Mouse (Mus musculus): ENCODE data around the gene Plppr2. TPM values are rescaled to one million over a fixed set of nuclear protein-coding genes. Genes with fewer than 3 reads are reported as not detected.

The Plppr2 gene
- polyA plus RNA-seq, 1 experiment from 2014 or later = 5.3 TPM

DNA sequence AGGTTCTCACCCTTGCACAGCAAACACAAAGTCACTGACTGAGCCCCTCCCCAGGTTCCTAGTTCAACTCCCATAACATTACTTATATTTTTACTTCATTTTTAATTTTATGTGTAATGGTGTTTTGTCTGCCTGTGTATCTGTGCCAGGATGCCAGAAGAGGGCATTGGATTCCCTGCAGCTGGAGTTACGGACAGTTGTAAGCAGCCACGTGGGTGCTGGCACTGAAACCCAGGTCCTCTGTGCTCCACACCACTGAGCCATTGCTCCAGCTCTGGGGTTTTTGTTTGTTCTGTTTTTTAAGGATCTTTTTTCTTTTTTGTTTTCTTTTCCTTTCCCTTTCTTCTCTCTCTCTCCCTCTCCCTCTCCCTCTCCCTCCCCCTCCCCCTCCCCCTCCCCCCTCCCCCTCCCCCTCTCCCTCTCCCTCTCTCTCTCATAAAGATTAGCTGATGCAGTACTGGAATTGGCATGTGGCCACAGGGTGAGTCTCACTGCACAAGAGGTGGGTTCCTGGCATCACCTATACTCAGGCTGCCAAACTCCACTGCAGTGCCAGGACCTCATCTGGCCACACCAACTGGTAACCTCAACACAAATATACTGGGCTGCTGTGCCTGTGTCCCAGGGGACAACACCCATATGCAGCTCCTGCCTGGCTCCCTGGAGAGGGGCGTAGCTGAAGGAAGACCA is 59.5 kb downstream of the Plppr2 start:
- no peak overlapping the region for H3K4me3 ChIP-seq (ENCODE audit: low read depth, low read length)
- WGBS (ENCODE audit: insufficient replicate concordance) = 76% methylated on average over 3 of the region's 3 CpGs
- H3K4me2 ChIP-seq = no peak overlapping the region
- H3K27me3 ChIP-seq (ENCODE audit: control insufficient read depth, insufficient read depth, low read length) = peaks cover 19% of the 10 kb centered on the region
- no peaks in the 10 kb centered on the region for H3K9me3 ChIP-seq (replicated peaks; ENCODE audit: control insufficient read depth, low read length)
- no peak for ATAC-seq (replicated peaks; ENCODE audit: insufficient number of reproducible peaks, low FRiP score, low TSS enrichment)
- H3K4me1 ChIP-seq (ENCODE audit: control insufficient read depth, insufficient read depth, low read length) = no peaks in the 10 kb centered on the region
- H3K36me3 ChIP-seq (ENCODE audit: control insufficient read depth, insufficient read depth, low read length) = no peaks in the 10 kb centered on the region
- no peak overlapping the region for H3K27ac ChIP-seq (ENCODE audit: low read depth, low read length)
- no peak overlapping the region for H3K9ac ChIP-seq (ENCODE audit: low read depth, low read length)

Other genes starting within 250 kb of the Plppr2 start
- gene Ldlr, start 213.6 kb upstream of the Plppr2 start, polyA plus RNA-seq (2014; fragmentation: Nextera tagmentation; extraction: Ambion mirVana) = 11.1 and 16.0 TPM in 2 replicates
- 90.5 and 103 TPM in 2 replicates for gene Spc24, start 176.7 kb upstream of the Plppr2 start, polyA plus RNA-seq (2014; fragmentation: Nextera tagmentation; extraction: Ambion mirVana)
- 8.9 and 9.0 TPM in 2 replicates for gene Kank2, start 138.3 kb upstream of the Plppr2 start, polyA plus RNA-seq (2014; fragmentation: Nextera tagmentation; extraction: Ambion mirVana)
- 1.1 and 1.9 TPM in 2 replicates for gene Angptl8, start 101.5 kb upstream of the Plppr2 start, polyA plus RNA-seq (2014; fragmentation: Nextera tagmentation; extraction: Ambion mirVana)
- gene Dock6, start 84.4 kb upstream of the Plppr2 start, polyA plus RNA-seq (2014; fragmentation: Nextera tagmentation; extraction: Ambion mirVana) = 43.9 and 50.1 TPM in 2 replicates
- 5.6 and 6.4 TPM in 2 replicates for gene Rab3d, start 18.8 kb upstream of the Plppr2 start, polyA plus RNA-seq (2014; fragmentation: Nextera tagmentation; extraction: Ambion mirVana)
- gene Ccdc159, start 9.6 kb upstream of the Plppr2 start, polyA plus RNA-seq (2014; fragmentation: Nextera tagmentation; extraction: Ambion mirVana) = 2.3 and 3.3 TPM in 2 replicates
- 39.0 and 45.1 TPM in 2 replicates for gene Tmem205, start 9.5 kb upstream of the Plppr2 start, polyA plus RNA-seq (2014; fragmentation: Nextera tagmentation; extraction: Ambion mirVana)
- gene Swsap1, start 18.7 kb downstream of the Plppr2 start, polyA plus RNA-seq (2014; fragmentation: Nextera tagmentation; extraction: Ambion mirVana) = 9.0 and 13.1 TPM in 2 replicates
- 15.4 and 22.8 TPM in 2 replicates for gene Epor, start 26.5 kb downstream of the Plppr2 start, polyA plus RNA-seq (2014; fragmentation: Nextera tagmentation; extraction: Ambion mirVana)
- 0.74 and 1.1 TPM in 2 replicates for gene Rgl3, start 52.4 kb downstream of the Plppr2 start, polyA plus RNA-seq (2014; fragmentation: Nextera tagmentation; extraction: Ambion mirVana)
- gene Ccdc151, start 65.6 kb downstream of the Plppr2 start, polyA plus RNA-seq (2014; fragmentation: Nextera tagmentation; extraction: Ambion mirVana) = not detected in 2 replicates
- 72.2 and 77.8 TPM in 2 replicates for gene Prkcsh, start 65.8 kb downstream of the Plppr2 start, polyA plus RNA-seq (2014; fragmentation: Nextera tagmentation; extraction: Ambion mirVana)
- 0.27 and 0.37 TPM in 2 replicates for gene Elavl3, start 115.0 kb downstream of the Plppr2 start, polyA plus RNA-seq (2014; fragmentation: Nextera tagmentation; extraction: Ambion mirVana)
- not detected in 2 replicates for gene Gm49318, start 134.2 kb downstream of the Plppr2 start, polyA plus RNA-seq (2014; fragmentation: Nextera tagmentation; extraction: Ambion mirVana)
- gene Zfp653, start 134.3 kb downstream of the Plppr2 start, polyA plus RNA-seq (2014; fragmentation: Nextera tagmentation; extraction: Ambion mirVana) = 5.5 and 6.7 TPM in 2 replicates
- 48.4 and 50.6 TPM in 2 replicates for gene Ecsit, start 148.4 kb downstream of the Plppr2 start, polyA plus RNA-seq (2014; fragmentation: Nextera tagmentation; extraction: Ambion mirVana)
- 388 and 445 TPM in 2 replicates for gene Cnn1, start 162.2 kb downstream of the Plppr2 start, polyA plus RNA-seq (2014; fragmentation: Nextera tagmentation; extraction: Ambion mirVana)
- gene Elof1, start 180.1 kb downstream of the Plppr2 start, polyA plus RNA-seq (2014; fragmentation: Nextera tagmentation; extraction: Ambion mirVana) = 132 and 134 TPM in 2 replicates
- 51.6 and 68.9 TPM in 2 replicates for gene Acp5, start 198.7 kb downstream of the Plppr2 start, polyA plus RNA-seq (2014; fragmentation: Nextera tagmentation; extraction: Ambion mirVana)
- 47.0 and 47.8 TPM in 2 replicates for gene Pigyl, start 219.8 kb downstream of the Plppr2 start, polyA plus RNA-seq (2014; fragmentation: Nextera tagmentation; extraction: Ambion mirVana)

Data from heart, embryonic 11.5 days (tissue).